Mouse (Mus musculus) cerebellum, adult 9-11 months (tissue): ENCODE measurements at regions not wholly inside any gene's neighbourhood (a gene's known extent, or its start where the extent isn't known, plus 50 kb on each side); places are given as distances from the start of the nearest gene placed in this dataset.

Experiments used
- DNase-seq: peaks from one replicate; pipeline ENCODE4 v3.0.0; 2022

- no peak for DNase-seq
Measured at GRCm38 (mm10) chr11:7317409-7317970, 103.8 kb upstream of the Igfbp3 start.

- DNase-seq = no peak
Measured at GRCm38 (mm10) chr11:7296252-7296651, 82.5 kb upstream of the Igfbp3 start.

GRCm38 (mm10) chr11:7289242-7289938, 75.7 kb upstream of the Igfbp3 start:
- no peak for DNase-seq

GRCm38 (mm10) chr11:7284836-7285490, 71.2 kb upstream of the Igfbp3 start:
- DNase-seq = no peak

- DNase-seq = no peak
Measured at GRCm38 (mm10) chr11:7282981-7283380, 69.3 kb upstream of the Igfbp3 start.

GRCm38 (mm10) chr11:7282188-7282587, 68.5 kb upstream of the Igfbp3 start:
- DNase-seq = no peak

GRCm38 (mm10) chr11:7281656-7282055, 67.9 kb upstream of the Igfbp3 start:
- DNase-seq = no peak

GRCm38 (mm10) chr11:7279891-7280290, 66.2 kb upstream of the Igfbp3 start:
- DNase-seq = no peak

GRCm38 (mm10) chr11:7272543-7272942, 58.8 kb upstream of the Igfbp3 start:
- no peak for DNase-seq

GRCm38 (mm10) chr11:7270916-7271315, 57.2 kb upstream of the Igfbp3 start:
- no peak for DNase-seq

- no peak for DNase-seq
Measured at GRCm38 (mm10) chr11:7263971-7264370, 50.2 kb upstream of the Igfbp3 start.
